Mouse (Mus musculus): ENCODE measurements around the gene Cotl1. TPM values are rescaled to one million over a fixed set of nuclear protein-coding genes. Genes with fewer than 3 reads are reported as not detected.

Gene Cotl1
- polyA plus RNA-seq, 1 experiment, result 428 TPM

DNA sequence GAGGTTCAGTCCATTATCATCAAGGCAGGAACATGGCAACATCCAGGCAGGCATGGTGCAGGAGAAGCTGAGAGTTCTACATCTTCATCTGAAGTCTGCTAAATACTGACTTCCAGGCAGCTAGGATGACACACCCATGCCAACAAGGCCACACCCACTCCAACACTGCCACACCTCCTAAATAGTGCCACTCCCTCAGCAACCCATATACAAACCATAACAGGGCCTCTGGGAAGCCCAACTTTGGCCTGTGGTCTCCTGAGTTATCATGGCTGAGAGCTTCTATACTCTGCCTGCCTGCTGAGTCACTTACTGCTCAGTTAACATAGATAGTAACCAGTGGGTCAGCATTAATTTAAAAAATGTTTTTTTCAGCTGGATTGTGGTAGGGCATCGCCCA is 32.8 kb upstream of the Cotl1 start:
- H3K36me3 ChIP-seq (ENCODE audit: control insufficient read depth, insufficient read depth, low read length), result peaks cover 21% of the 10 kb centered on the region
- 95% methylated on average over 1 of the region's 1 CpGs for WGBS
- TF ChIP-seq POLR2A (IDR thresholded peaks at IDR 0.05; ENCODE audit: control insufficient read depth, extremely low read depth, insufficient read depth, low read length, poor library complexity) (no peak), CTCF (IDR thresholded peaks at IDR 0.05; ENCODE audit: borderline replicate concordance, control insufficient read depth, extremely low read depth, insufficient read depth, low read length, poor library complexity) (no peak)
- no peak overlapping the region for H3K4me3 ChIP-seq (ENCODE audit: control insufficient read depth, insufficient read depth, low read length)
- DNase-seq, result no peak
- no peaks in the 10 kb centered on the region for H3K4me1 ChIP-seq (replicated peaks; ENCODE audit: control insufficient read depth, insufficient read depth, low read length)
- no peaks in the 10 kb centered on the region for H3K27me3 ChIP-seq (ENCODE audit: control insufficient read depth, insufficient read depth, low read length)
- H3K27ac ChIP-seq (ENCODE audit: control insufficient read depth, insufficient read depth, low read length), result no peak overlapping the region

DNA sequence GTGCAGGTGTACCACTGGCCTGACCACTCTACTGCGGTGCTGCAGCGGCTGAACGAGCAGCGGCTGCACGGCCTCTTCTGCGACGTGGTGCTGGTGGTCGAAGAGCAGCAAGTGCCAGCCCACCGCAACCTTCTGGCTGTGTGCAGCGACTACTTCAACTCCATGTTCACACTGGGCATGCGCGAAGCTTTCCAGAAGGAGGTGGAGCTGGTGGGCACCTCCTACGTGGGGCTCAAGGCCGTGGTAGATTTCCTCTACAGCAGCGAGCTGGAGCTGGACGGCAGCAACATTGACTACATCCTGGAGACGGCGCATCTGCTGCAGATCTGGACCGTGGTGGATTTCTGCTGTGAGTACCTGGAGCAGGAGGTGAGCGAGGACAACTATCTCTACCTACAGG is 29.3 kb upstream of the Cotl1 start:
- no peaks in the 10 kb centered on the region for H3K27me3 ChIP-seq (ENCODE audit: control insufficient read depth, insufficient read depth, low read length)
- 95% methylated on average over 20 of the region's 20 CpGs for WGBS
- no peak for DNase-seq
- peaks cover 21% of the 10 kb centered on the region for H3K36me3 ChIP-seq (ENCODE audit: control insufficient read depth, insufficient read depth, low read length)
- no peak overlapping the region for H3K27ac ChIP-seq (ENCODE audit: control insufficient read depth, insufficient read depth, low read length)
- H3K4me3 ChIP-seq (ENCODE audit: control insufficient read depth, insufficient read depth, low read length), result no peak overlapping the region
- no peak for TF ChIP-seq POLR2A (IDR thresholded peaks at IDR 0.05; ENCODE audit: control insufficient read depth, extremely low read depth, insufficient read depth, low read length, poor library complexity)
- 0 out of 2 replicates have a peak, but pooled peaks cover 2% of the 10 kb centered on the region for H3K4me1 ChIP-seq (replicated peaks; ENCODE audit: control insufficient read depth, insufficient read depth, low read length)

DNA sequence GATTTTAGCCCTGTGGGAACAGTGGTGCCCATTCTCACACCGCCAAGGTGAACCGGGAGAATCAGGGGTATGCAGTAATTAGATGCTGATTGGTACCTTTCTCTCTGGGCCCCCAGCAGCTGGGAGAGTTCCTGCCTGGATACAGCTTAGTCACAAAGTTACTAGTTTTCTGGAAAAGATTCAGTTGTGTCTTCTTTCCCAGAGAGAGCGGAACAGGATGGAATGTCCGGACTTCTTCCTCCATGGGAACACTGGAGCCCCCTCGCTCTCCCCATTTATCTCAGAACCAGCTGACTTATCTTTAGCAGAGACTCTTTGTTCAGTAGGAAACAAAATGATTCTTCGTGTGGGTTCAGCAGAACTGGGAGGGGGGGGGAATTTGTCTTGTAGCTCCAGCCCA is 22.4 kb upstream of the Cotl1 start:
- no peak for DNase-seq
- Histone ChIP-seq H3K4me3 (ENCODE audit: control insufficient read depth, insufficient read depth, low read length) (peak overlapping the region; percentile 92), H3K27ac (ENCODE audit: control insufficient read depth, insufficient read depth, low read length) (no peak overlapping the region), H3K4me1 (replicated peaks; ENCODE audit: control insufficient read depth, insufficient read depth, low read length) (peaks cover 38% of the 10 kb centered on the region), H3K36me3 (ENCODE audit: control insufficient read depth, insufficient read depth, low read length) (no peaks in the 10 kb centered on the region), H3K27me3 (ENCODE audit: control insufficient read depth, insufficient read depth, low read length) (no peaks in the 10 kb centered on the region)
- TF ChIP-seq POLR2A (IDR thresholded peaks at IDR 0.05; ENCODE audit: control insufficient read depth, extremely low read depth, insufficient read depth, low read length, poor library complexity) (no peak), CTCF (IDR thresholded peaks at IDR 0.05; ENCODE audit: borderline replicate concordance, control insufficient read depth, extremely low read depth, insufficient read depth, low read length, poor library complexity) (no peak)
- WGBS, result 48% methylated on average over 6 of the region's 6 CpGs

DNA sequence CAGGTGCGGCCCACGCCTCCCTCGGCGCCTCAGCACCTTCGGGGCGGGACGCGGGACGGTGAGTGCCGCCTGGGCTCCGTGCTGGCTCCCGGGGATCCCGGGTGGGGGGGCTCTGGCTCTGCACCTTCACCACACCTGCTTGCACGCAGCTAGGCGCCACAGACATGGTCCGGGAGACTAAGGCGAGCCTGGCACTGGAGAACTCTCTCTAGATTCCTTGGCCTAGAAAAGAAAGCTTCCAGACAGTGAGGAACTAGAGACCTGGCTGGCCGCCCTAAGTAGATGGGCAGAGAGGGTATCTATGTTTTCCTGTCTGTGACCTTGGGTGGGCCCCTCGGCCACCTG is 22.0 kb upstream of the Cotl1 start:
- TF ChIP-seq CTCF (IDR thresholded peaks at IDR 0.05; ENCODE audit: borderline replicate concordance, control insufficient read depth, extremely low read depth, insufficient read depth, low read length, poor library complexity) (no peak), POLR2A (IDR thresholded peaks at IDR 0.05; ENCODE audit: control insufficient read depth, extremely low read depth, insufficient read depth, low read length, poor library complexity) (no peak)
- Histone ChIP-seq H3K27me3 (ENCODE audit: control insufficient read depth, insufficient read depth, low read length) (no peaks in the 10 kb centered on the region), H3K27ac (ENCODE audit: control insufficient read depth, insufficient read depth, low read length) (no peak overlapping the region), H3K36me3 (ENCODE audit: control insufficient read depth, insufficient read depth, low read length) (no peaks in the 10 kb centered on the region), H3K4me3 (ENCODE audit: control insufficient read depth, insufficient read depth, low read length) (peak overlapping the region; percentile 92), H3K4me1 (replicated peaks; ENCODE audit: control insufficient read depth, insufficient read depth, low read length) (peaks cover 42% of the 10 kb centered on the region)
- DNase-seq, result no peak
- WGBS, result 2% methylated on average over 19 of the region's 19 CpGs

- WGBS, result 4% methylated on average over 35 of the region's 35 CpGs
- peak; percentile 98 for DNase-seq
- H3K4me3 ChIP-seq (ENCODE audit: control insufficient read depth, insufficient read depth, low read length), result peak within 1 kb of the TSS; percentile 92
- H3K4me1 ChIP-seq (replicated peaks; ENCODE audit: control insufficient read depth, insufficient read depth, low read length), result peaks cover 42% of the 10 kb centered on the region
- no peak within 1 kb of the TSS for H3K27ac ChIP-seq (ENCODE audit: control insufficient read depth, insufficient read depth, low read length)
- TF ChIP-seq CTCF (IDR thresholded peaks at IDR 0.05; ENCODE audit: borderline replicate concordance, control insufficient read depth, extremely low read depth, insufficient read depth, low read length, poor library complexity) (peak; percentile 37; the same call in 1 of the 2 replicates), POLR2A (IDR thresholded peaks at IDR 0.05; ENCODE audit: control insufficient read depth, extremely low read depth, insufficient read depth, low read length, poor library complexity) (peak; percentile 92)
- H3K36me3 ChIP-seq (ENCODE audit: control insufficient read depth, insufficient read depth, low read length), result no peaks in the 10 kb centered on the region
- H3K27me3 ChIP-seq (ENCODE audit: control insufficient read depth, insufficient read depth, low read length), result no peaks in the 10 kb centered on the region
These were observed 21.5 kb upstream of the Cotl1 start, which contains the start of gene Klhl36 for GRCm38 (mm10) chr8:119861706-119862389. Gene Klhl36 (plus strand): TSS chr8:119862266.

GRCm38 (mm10) chr8:119857767-119858166 is 17.4 kb upstream of the Cotl1 start:
- DNase-seq, result no peak
- TF ChIP-seq CTCF (IDR thresholded peaks at IDR 0.05; ENCODE audit: borderline replicate concordance, control insufficient read depth, extremely low read depth, insufficient read depth, low read length, poor library complexity), result no peak
- TF ChIP-seq POLR2A (IDR thresholded peaks at IDR 0.05; ENCODE audit: control insufficient read depth, extremely low read depth, insufficient read depth, low read length, poor library complexity), result no peak
- WGBS, result 61% methylated on average over 6 of the region's 6 CpGs

GRCm38 (mm10) chr8:119855656-119856055 is 15.3 kb upstream of the Cotl1 start:
- DNase-seq, result no peak
- TF ChIP-seq POLR2A (IDR thresholded peaks at IDR 0.05; ENCODE audit: control insufficient read depth, extremely low read depth, insufficient read depth, low read length, poor library complexity) (no peak), CTCF (IDR thresholded peaks at IDR 0.05; ENCODE audit: borderline replicate concordance, control insufficient read depth, extremely low read depth, insufficient read depth, low read length, poor library complexity) (no peak)
- WGBS, result 97% methylated on average over 5 of the region's 5 CpGs
- no peak overlapping the region for H3K27ac ChIP-seq (ENCODE audit: control insufficient read depth, insufficient read depth, low read length)
- H3K4me3 ChIP-seq (ENCODE audit: control insufficient read depth, insufficient read depth, low read length), result no peak overlapping the region
- H3K36me3 ChIP-seq (ENCODE audit: control insufficient read depth, insufficient read depth, low read length), result no peaks in the 10 kb centered on the region
- H3K27me3 ChIP-seq (ENCODE audit: control insufficient read depth, insufficient read depth, low read length), result no peaks in the 10 kb centered on the region
- H3K4me1 ChIP-seq (replicated peaks; ENCODE audit: control insufficient read depth, insufficient read depth, low read length), result peaks cover 23% of the 10 kb centered on the region

More at GRCm38 (mm10) chr8:119857767-119858166, 17.4 kb upstream of the Cotl1 start:
- peaks cover 35% of the 10 kb centered on the region for H3K4me1 ChIP-seq (replicated peaks; ENCODE audit: control insufficient read depth, insufficient read depth, low read length)
- no peaks in the 10 kb centered on the region for H3K27me3 ChIP-seq (ENCODE audit: control insufficient read depth, insufficient read depth, low read length)
- no peak overlapping the region for H3K27ac ChIP-seq (ENCODE audit: control insufficient read depth, insufficient read depth, low read length)
- H3K4me3 ChIP-seq (ENCODE audit: control insufficient read depth, insufficient read depth, low read length), result no peak overlapping the region
- H3K36me3 ChIP-seq (ENCODE audit: control insufficient read depth, insufficient read depth, low read length), result no peaks in the 10 kb centered on the region

Data from thymus, adult 2 months (tissue).